Mouse (Mus musculus) thymus, adult 2 months (tissue): Measurements from ENCODE around the gene Patl2. TPM values are rescaled to one million over a fixed set of nuclear protein-coding genes. Genes with fewer than 3 reads are reported as not detected.

Experiments
- DNase-seq: peaks from one replicate; pipeline ENCODE4 v3.0.0; 2021
- H3K27ac ChIP-seq: fragments of 200-500 bp; 2 replicates; pipeline ENCODE4 v1.5.1; 2012; ENCODE audit warnings: low read length, control low read depth; ENCODE audit not compliant: control insufficient read depth, insufficient read depth
- H3K27me3 ChIP-seq: fragments of 200-500 bp; 2 replicates; pipeline ENCODE4 v1.6.1; 2012; ENCODE audit warnings: mild to moderate bottlenecking, low read length, moderate library complexity, mixed read lengths; ENCODE audit not compliant: control insufficient read depth, insufficient read depth
- H3K36me3 ChIP-seq: fragments of 200-500 bp; 2 replicates; pipeline ENCODE4 v1.6.1; 2012; ENCODE audit warnings: mild to moderate bottlenecking, low read length, moderate library complexity; ENCODE audit not compliant: control insufficient read depth, insufficient read depth
- H3K4me1 ChIP-seq: fragments of 200-500 bp; replicated peaks from 2 replicates; pipeline ENCODE4 v1.6.1; 2012; ENCODE audit warnings: low read length; ENCODE audit not compliant: control insufficient read depth, insufficient read depth
- H3K4me3 ChIP-seq: fragments of 200-500 bp; 2 replicates; pipeline ENCODE4 v1.5.1; 2012; ENCODE audit warnings: mild to moderate bottlenecking, low read length, control low read depth, moderate library complexity; ENCODE audit not compliant: control insufficient read depth, insufficient read depth
- CTCF ChIP-seq: fragments of 200-500 bp; IDR thresholded peaks from 2 replicates; pipeline ENCODE4 v1.5.1; 2012; ENCODE audit warnings: mild to moderate bottlenecking, control low read depth, low read length, moderate library complexity, borderline replicate concordance; ENCODE audit not compliant: control insufficient read depth, poor library complexity, insufficient read depth; ENCODE audit errors: extremely low read depth
- POLR2A ChIP-seq: fragments of 200-500 bp; IDR thresholded peaks from 2 replicates; pipeline ENCODE4 v1.6.1; 2012; ENCODE audit warnings: mild to moderate bottlenecking, low read length, control low read depth, moderate library complexity; ENCODE audit not compliant: control insufficient read depth, poor library complexity, insufficient read depth; ENCODE audit errors: extremely low read depth
- WGBS: fragments of 180-500 bp; shearing (Covaris S2); methylation state at CpG from one replicate; pipeline ENCODE4 v1.1.7; 2018; 5-methylcytosine and 5-hydroxymethylcytosine counted together
- polyA plus RNA-seq: library from polyadenylated mRNA; depleted of rRNA; stranded (reverse); fragments of >200 nt; gene quantifications from 2 replicates; pipeline ENCODE4 v1.2.3, GENCODE M21; 2012; rRNA removed

Patl2 gene
- polyA plus RNA-seq, result 0.61 and 0.92 TPM in 2 replicates

DNA sequence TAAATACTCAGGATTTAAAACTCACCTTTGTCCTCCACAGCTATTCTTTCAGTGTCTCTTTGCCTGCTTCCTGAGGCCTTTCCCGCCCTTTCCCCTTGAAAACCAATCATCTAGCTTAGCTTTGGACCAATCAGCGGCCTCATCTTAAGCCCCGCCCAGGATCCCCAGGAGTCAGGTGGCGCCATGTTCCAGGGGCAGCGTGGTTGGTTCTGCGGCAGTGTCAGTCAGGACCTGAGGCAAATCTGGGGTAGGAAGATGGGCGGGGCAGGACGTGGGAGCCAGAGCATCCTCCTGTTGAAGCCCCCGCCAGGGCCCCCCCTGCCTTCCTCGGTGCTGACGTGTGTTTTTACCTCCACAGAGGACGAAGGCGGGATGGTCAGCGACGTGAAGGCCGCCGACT is at the start of gene Patl2, which contains the start of gene Terb2:
Patl2 (minus strand) TSS at position 84 of the 400 bp plus-strand sequence.
Terb2 (plus strand) TSS at position 167 of the 400 bp plus-strand sequence.
- Histone ChIP-seq H3K27ac (no peak within 1 kb of the TSS), H3K27me3 (no peaks in the 10 kb centered on the region), H3K36me3 (no peaks in the 10 kb centered on the region), H3K4me3 (no peak within 1 kb of the TSS), H3K4me1 (no peaks in the 10 kb centered on the region)
- TF ChIP-seq POLR2A (no peak), CTCF (no peak)
- WGBS, result 95% methylated on average over 17 of the region's 17 CpGs
- DNase-seq, result no peak

DNA sequence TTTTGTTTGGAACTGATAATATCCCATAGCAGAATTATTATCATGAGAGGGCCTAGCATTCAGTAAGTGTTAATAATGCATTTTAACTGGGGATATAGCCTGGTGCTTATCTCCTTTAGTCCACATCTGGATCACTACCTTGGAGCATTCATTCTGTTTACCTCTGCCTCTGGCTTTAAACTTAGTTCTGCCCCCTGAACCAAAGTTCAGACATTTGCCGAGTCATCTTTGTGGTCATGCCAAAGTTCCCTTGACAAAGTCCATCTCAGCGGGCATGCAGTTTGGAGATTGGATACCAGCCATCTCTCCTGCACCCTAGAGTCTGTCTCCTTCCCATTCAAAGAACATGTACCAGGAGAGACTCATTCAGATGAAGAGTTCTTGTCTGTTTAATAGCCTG is 49.4 kb upstream of the Patl2 start:
- Histone ChIP-seq H3K27me3 (no peaks in the 10 kb centered on the region), H3K36me3 (no peaks in the 10 kb centered on the region), H3K4me1 (peaks cover 8% of the 10 kb centered on the region), H3K27ac (no peak overlapping the region), H3K4me3 (no peak overlapping the region)
- no peak for TF ChIP-seq POLR2A
- TF ChIP-seq CTCF, result no peak
- no peak for DNase-seq
- WGBS, result 23% methylated on average over 2 of the region's 2 CpGs

DNA sequence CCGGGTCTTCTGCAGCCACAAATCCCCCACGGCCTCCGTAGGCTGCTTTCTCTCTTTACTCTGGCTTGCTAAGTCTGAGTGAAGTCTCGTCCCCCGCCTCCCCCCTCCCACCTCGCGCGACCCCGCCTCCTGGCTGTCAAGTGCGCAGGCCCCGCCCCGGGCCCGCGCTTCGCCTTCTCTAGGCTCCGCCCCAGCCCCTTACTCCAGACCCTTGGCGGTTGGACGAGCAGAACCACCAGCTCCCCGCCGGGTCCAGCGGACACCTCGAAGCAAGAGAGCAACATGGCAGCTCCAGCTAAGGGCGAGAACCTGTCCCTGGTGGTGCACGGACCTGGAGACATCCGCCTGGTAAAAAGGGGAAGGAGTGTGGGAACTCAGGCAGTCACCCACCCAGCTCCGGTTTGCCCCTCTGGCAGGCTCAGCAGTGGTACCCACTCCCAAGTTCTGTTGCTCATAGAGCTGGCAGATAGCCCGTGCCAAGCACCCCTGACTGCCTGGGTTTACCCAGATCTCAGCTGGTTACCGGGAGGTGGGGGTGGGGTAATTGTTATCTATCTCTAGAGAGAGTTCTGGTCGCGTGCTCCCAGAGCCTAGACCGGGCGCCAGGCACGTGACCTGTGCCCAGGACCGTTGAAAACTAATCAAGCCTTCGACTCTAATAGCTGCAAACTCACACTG is 48.8 kb upstream of the Patl2 start, which contains the start of gene Sord:
Sord (plus strand) TSS at position 139 of the 678 bp plus-strand sequence.
- peak within 1 kb of the TSS; percentile 82 for H3K4me3 ChIP-seq
- TF ChIP-seq POLR2A (no peak), CTCF (no peak)
- DNase-seq, result peak; percentile 86
- under 1% methylated on average over 35 of the region's 35 CpGs for WGBS
- peak within 1 kb of the TSS; percentile 65 for H3K27ac ChIP-seq
- no peaks in the 10 kb centered on the region for H3K36me3 ChIP-seq
- H3K27me3 ChIP-seq, result no peaks in the 10 kb centered on the region
- H3K4me1 ChIP-seq, result peaks cover 8% of the 10 kb centered on the region

GRCm38 (mm10) chr2:122233759-122234557 is 48.0 kb upstream of the Patl2 start:
- Histone ChIP-seq H3K27me3 (no peaks in the 10 kb centered on the region), H3K4me3 (peak overlapping the region; percentile 82), H3K27ac (peak overlapping the region; percentile 65), H3K4me1 (peaks cover 8% of the 10 kb centered on the region), H3K36me3 (no peaks in the 10 kb centered on the region)
- DNase-seq, result no peak
- no peak for TF ChIP-seq POLR2A
- TF ChIP-seq CTCF, result no peak
- 19% methylated on average over 26 of the region's 26 CpGs for whole genome bisulfite sequencing

GRCm38 (mm10) chr2:122233341-122233740 is 47.4 kb upstream of the Patl2 start:
- no peak for TF ChIP-seq POLR2A
- no peak for TF ChIP-seq CTCF
- 75% methylated on average over 5 of the region's 5 CpGs for WGBS
- DNase-seq, result no peak
- Histone ChIP-seq H3K4me1 (peaks cover 8% of the 10 kb centered on the region), H3K36me3 (no peaks in the 10 kb centered on the region), H3K4me3 (no peak overlapping the region), H3K27ac (no peak overlapping the region), H3K27me3 (no peaks in the 10 kb centered on the region)

DNA sequence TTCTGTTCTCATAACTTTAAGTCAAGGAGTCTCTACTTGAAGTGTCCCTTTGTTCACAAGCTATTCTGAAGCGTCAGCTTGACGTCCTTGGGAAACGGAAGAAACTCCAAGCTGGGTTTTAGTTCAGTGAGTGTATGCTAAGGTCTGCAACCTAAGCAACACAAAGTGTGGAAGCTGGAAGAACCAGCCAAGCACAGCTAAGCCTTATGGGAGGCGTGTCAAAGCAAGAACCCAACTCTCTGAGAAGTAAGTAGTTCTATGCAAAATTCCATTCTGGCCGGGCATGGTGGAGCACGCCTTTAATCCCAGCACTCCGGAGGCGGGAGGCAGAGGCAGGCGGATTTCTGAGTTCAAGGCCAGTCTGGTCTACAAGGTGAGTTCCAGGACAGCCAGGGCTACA is 45.6 kb upstream of the Patl2 start:
- Histone ChIP-seq H3K27ac (no peak overlapping the region), H3K4me1 (peaks cover 8% of the 10 kb centered on the region), H3K36me3 (no peaks in the 10 kb centered on the region), H3K27me3 (no peaks in the 10 kb centered on the region), H3K4me3 (no peak overlapping the region)
- TF ChIP-seq POLR2A, result no peak
- TF ChIP-seq CTCF, result no peak
- 96% methylated on average over 9 of the region's 9 CpGs for WGBS
- no peak for DNase-seq
